Mouse (Mus musculus): Measurements from ENCODE around the gene Pip4k2b. TPM values are rescaled to one million over a fixed set of nuclear protein-coding genes. Genes with fewer than 3 reads are reported as not detected.
A peak's percentile ranks its signal among the peaks of the same experiment; 100 is the strongest.
"Not testable (repeated sequence)": the region's sequence is repeated elsewhere in the genome, so short reads cannot be mapped to it uniquely, and the experiment has no call there.

Pip4k2b gene
- polyA plus RNA-seq, 1 experiment from 2014 or later, result 3.7 TPM

DNA sequence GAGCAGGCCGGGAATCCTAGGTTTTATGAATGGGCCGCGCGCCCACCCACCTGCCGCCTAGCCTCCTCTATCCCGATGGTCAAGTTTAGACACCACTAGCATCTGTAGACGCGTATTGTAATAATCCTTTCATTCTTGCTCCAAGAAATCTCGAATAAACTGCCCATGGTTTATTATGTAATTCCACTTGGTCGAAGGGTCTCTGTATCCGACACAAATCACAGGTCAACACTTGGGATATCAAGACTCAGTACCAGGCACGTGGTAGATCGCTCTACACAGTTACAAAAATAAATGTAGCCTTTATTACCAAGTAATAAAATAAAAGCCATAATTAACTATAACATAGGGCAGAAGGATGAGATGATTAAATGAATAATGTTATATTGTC is 822 bp upstream of the Pip4k2b start:
- 11% methylated on average over 13 of the region's 13 CpGs for WGBS
- no peaks in the 10 kb centered on the region for H3K27me3 ChIP-seq
- H3K9me3 ChIP-seq, result no peaks in the 10 kb centered on the region
- peak overlapping the region; percentile 46 for H3K4me2 ChIP-seq (replicated peaks)
- H3K9ac ChIP-seq (replicated peaks), result no peak overlapping the region
- H3K27ac ChIP-seq, result no peak overlapping the region
- peaks cover 30% of the 10 kb centered on the region for H3K4me1 ChIP-seq (replicated peaks)
- peak overlapping the region; percentile 79 for H3K4me3 ChIP-seq (replicated peaks)
- H3K36me3 ChIP-seq, result peaks cover 40% of the 10 kb centered on the region
- no peak for ATAC-seq

DNA sequence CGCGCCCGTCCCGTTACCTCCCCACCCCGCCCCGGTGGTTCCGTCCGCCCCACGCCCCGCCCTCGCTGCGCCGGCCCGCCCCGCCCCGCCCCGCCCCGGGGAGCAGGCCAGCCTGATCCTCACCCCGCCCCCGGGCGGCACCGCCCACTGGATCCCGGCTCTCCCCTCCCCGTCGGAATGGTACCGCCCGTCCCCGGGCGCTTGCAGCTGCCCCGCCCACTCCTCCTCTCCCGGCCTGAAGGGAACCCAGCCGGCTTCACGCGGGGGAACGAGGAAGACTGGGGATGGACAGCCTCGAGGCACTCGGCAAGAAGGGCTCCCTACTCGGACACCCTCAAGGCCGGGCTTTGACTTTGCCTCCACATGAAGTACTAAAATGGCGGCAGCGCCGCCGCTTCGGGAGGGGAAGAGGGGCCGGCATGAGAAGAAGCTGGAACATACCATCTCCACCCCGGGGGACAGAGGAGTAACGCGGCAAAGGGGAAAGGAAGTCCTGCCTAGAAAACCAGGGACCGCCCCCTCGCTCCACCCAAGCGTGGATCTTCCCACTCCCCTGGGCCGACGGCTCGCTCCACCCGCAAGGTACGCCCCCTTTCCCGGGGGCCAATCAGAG is 320 bp upstream of the Pip4k2b start:
- no peaks in the 10 kb centered on the region for H3K9me3 ChIP-seq
- H3K9ac ChIP-seq (replicated peaks), result peak overlapping the region; percentile 81
- peak; percentile 96 for ATAC-seq
- peaks cover 35% of the 10 kb centered on the region for H3K36me3 ChIP-seq
- WGBS, result under 1% methylated on average over 43 of the region's 57 CpGs
- no peaks in the 10 kb centered on the region for H3K27me3 ChIP-seq
- H3K27ac ChIP-seq, result peak overlapping the region; percentile 97
- peaks cover 35% of the 10 kb centered on the region for H3K4me1 ChIP-seq (replicated peaks)
- peak overlapping the region; percentile 84 for H3K4me2 ChIP-seq (replicated peaks)
- H3K4me3 ChIP-seq (replicated peaks), result peak overlapping the region; percentile 79

DNA sequence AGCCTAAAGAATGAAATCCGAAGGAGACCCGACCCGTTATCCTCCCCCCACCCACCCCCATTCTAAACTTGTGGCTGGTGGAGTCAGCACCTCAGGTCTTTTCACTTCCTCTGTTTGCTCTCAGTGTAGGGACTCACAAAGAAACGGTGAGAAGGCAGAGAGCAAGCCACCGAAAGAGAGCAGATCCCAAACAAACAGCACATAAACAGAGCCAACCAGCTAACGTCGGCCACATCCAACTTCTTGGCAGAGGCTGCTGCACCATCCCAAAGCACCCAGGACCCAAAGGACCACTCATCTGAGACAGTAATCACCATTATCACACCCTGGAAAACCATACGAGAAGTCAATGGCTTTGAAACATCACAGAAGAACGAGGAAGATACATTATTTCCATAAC is 1.1 kb downstream of the Pip4k2b start:
- peak overlapping the region; percentile 79 for H3K4me3 ChIP-seq (replicated peaks)
- no peaks in the 10 kb centered on the region for H3K9me3 ChIP-seq
- H3K36me3 ChIP-seq, result peaks cover 24% of the 10 kb centered on the region
- H3K4me1 ChIP-seq (replicated peaks), result peaks cover 35% of the 10 kb centered on the region
- no peak for ATAC-seq
- H3K27me3 ChIP-seq, result no peaks in the 10 kb centered on the region
- peak overlapping the region; percentile 81 for H3K9ac ChIP-seq (replicated peaks)
- WGBS, result 40% methylated on average over 9 of the region's 9 CpGs
- H3K27ac ChIP-seq, result peak overlapping the region; percentile 97
- peak overlapping the region; percentile 84 for H3K4me2 ChIP-seq (replicated peaks)

DNA sequence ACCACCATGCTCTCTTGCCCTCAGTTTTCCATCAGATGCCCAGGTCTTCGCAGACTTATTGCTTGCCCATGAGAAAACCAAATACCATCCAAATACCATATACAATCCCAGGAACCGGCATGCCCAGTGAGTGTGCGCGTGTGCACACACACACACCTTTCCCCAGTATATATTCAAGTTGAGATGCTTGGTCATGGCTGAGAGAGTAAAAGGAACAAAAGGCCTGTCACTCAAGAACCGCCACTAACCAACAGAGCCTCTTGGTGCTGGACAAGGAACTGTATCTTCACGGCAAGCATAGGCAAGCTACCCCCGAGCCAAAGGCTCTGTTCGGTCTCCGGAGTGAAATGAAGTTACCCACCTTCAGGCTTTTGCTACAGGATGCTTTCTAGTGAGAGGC is 1.9 kb downstream of the Pip4k2b start:
- peak overlapping the region; percentile 79 for H3K4me3 ChIP-seq (replicated peaks)

DNA sequence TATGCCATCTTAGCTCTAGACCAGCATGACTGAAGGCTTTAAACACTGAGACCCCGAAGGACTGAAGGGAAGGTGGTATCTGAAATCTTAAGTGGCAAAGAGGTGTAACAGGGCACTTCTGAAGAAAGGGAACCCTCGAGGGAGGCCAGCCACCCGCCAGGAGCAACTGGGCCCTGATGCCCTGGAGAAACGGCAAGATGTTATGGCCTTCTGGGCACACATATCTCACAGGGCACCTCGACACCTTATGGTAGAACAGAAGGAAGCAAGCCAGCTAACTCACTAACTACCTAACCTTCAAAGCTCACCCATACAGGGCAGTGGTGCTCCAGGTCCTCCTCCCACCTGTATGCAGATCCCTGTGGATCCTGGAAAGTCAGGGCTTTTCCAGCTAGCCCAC is 2.3 kb downstream of the Pip4k2b start:
- Histone ChIP-seq H3K4me1 (replicated peaks) (peaks cover 35% of the 10 kb centered on the region), H3K4me3 (replicated peaks) (0 out of 2 replicates have a peak overlapping the region, but pooled peaks have one; percentile 79), H3K27me3 (no peaks in the 10 kb centered on the region), H3K27ac (no peak overlapping the region), H3K4me2 (replicated peaks) (peak overlapping the region; percentile 84; the same call in 1 of the 2 replicates), H3K9ac (replicated peaks) (no peak overlapping the region), H3K36me3 (peaks cover 12% of the 10 kb centered on the region), H3K9me3 (no peaks in the 10 kb centered on the region)
- 92% methylated on average over 5 of the region's 5 CpGs for WGBS
- no peak for ATAC-seq

More for the DNA sequence above, 1.9 kb downstream of the Pip4k2b start:
- H3K27me3 ChIP-seq, result no peaks in the 10 kb centered on the region
- peaks cover 16% of the 10 kb centered on the region for H3K36me3 ChIP-seq
- H3K27ac ChIP-seq, result no peak overlapping the region
- H3K9ac ChIP-seq (replicated peaks), result peak overlapping the region; percentile 81; the same call in 1 of the 2 replicates
- no peak for ATAC-seq
- WGBS, result 73% methylated on average over 9 of the region's 9 CpGs
- peak overlapping the region; percentile 84 for H3K4me2 ChIP-seq (replicated peaks)
- H3K4me1 ChIP-seq (replicated peaks), result peaks cover 35% of the 10 kb centered on the region
- no peaks in the 10 kb centered on the region for H3K9me3 ChIP-seq

DNA sequence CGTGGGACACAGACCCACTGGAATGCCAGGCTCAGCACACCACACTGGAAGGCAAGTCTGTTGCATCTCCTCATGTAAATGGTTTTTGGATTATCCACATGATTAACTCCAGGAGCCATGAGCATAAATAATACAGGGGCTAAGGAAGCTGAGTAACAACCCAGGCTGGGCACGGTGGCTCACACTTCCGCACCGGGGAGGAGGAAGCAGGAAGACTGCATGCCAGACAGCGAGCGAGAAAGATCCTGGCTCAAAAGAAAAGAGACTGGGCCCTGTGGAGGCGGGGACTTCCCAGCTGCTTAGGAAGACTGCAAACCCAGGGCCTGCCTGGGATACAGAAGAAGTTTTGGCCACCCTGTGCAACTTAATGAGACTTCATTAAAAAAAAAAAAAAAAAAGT is 4.3 kb downstream of the Pip4k2b start:
- H3K36me3 ChIP-seq, result no peaks in the 10 kb centered on the region
- H3K4me2 ChIP-seq (replicated peaks), result no peak overlapping the region; the same call in 1 of the 2 replicates
- no peak overlapping the region for H3K9ac ChIP-seq (replicated peaks)
- H3K4me3 ChIP-seq (replicated peaks), result no peak overlapping the region
- peaks cover 35% of the 10 kb centered on the region for H3K4me1 ChIP-seq (replicated peaks)
- 48% methylated on average over 7 of the region's 7 CpGs for WGBS
- no peaks in the 10 kb centered on the region for H3K9me3 ChIP-seq
- H3K27me3 ChIP-seq, result no peaks in the 10 kb centered on the region
- 0 out of 2 replicates have a peak overlapping the region, but pooled peaks have one; percentile 14 for H3K27ac ChIP-seq
- no peak for ATAC-seq

DNA sequence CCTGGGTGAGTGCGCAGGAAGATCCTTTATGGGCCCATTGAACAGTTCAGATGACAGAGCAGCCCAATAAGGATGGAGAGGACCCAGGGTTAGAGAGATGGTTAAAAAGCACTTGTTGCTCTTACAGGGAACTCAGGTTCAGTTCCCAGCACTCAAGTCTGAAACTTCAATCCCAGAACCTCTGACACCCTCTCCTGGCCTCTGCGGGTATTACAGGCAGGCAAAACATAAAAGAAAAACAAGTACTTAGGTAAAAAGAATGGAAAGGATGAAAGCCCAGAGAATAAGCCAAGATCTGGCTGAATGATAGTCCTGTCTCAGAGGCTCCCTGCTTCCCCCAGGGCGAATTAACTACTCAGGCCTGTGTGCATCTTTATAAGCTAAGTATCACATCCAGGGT is 5.3 kb downstream of the Pip4k2b start:
- WGBS, result 88% methylated on average over 3 of the region's 3 CpGs

DNA sequence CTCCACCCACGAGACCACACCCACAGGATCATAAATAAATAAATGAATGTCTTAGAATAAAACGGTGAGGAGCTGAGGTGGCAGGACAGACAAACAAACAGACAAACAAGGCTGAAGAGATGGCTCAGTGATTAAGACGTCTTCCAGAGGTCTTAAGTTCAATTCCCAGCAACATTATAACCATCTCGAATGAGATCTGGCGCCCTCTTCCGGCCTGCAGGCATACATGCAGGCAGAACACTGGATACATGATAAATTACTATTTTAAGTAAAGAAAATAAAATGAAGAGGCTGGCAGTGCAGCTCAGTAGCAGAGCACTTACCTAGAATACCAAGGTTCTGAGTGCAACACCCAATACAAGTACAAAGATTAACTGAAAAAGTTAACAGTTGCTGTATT is 5.8 kb downstream of the Pip4k2b start:
- Histone ChIP-seq H3K36me3 (no peaks in the 10 kb centered on the region), H3K9ac (replicated peaks) (no peak overlapping the region), H3K4me3 (replicated peaks) (no peak overlapping the region), H3K4me1 (replicated peaks) (peaks cover 36% of the 10 kb centered on the region), H3K27ac (no peak overlapping the region), H3K27me3 (no peaks in the 10 kb centered on the region), H3K9me3 (no peaks in the 10 kb centered on the region), H3K4me2 (replicated peaks) (no peak overlapping the region)
- ATAC-seq, result no peak
- 64% methylated on average over 6 of the region's 6 CpGs for WGBS

More for the DNA sequence above, 5.3 kb downstream of the Pip4k2b start:
- H3K36me3 ChIP-seq, result no peaks in the 10 kb centered on the region
- no peak overlapping the region for H3K27ac ChIP-seq
- no peak for ATAC-seq
- H3K4me3 ChIP-seq (replicated peaks), result no peak overlapping the region
- no peaks in the 10 kb centered on the region for H3K27me3 ChIP-seq
- no peaks in the 10 kb centered on the region for H3K9me3 ChIP-seq
- no peak overlapping the region for H3K4me2 ChIP-seq (replicated peaks)
- H3K4me1 ChIP-seq (replicated peaks), result peaks cover 35% of the 10 kb centered on the region
- H3K9ac ChIP-seq (replicated peaks), result no peak overlapping the region

DNA sequence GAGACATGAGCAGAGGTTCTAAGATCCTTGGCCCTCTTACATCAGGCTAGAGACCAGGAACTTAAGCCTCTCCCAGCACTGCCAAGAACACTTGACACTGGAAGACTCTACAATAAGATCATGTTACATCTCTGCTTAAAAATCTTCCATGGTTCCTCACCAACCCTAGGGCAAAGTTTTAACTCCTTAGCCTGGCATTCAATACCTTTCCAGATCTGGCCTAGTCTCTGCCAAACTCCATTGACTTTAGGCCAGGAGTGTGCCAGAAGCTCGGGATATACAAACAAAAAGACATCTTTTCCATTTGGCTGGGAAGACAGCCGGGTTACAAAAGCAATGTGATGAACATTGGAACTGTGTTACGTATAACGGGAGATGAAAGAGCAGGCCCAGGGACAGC is 6.9 kb downstream of the Pip4k2b start:
- Histone ChIP-seq H3K9me3 (no peaks in the 10 kb centered on the region), H3K4me2 (replicated peaks) (no peak overlapping the region), H3K4me1 (replicated peaks) (peaks cover 25% of the 10 kb centered on the region), H3K9ac (replicated peaks) (no peak overlapping the region), H3K4me3 (replicated peaks) (no peak overlapping the region), H3K27ac (no peak overlapping the region), H3K36me3 (no peaks in the 10 kb centered on the region), H3K27me3 (no peaks in the 10 kb centered on the region)
- 80% methylated on average over 4 of the region's 4 CpGs for WGBS
- ATAC-seq, result no peak

DNA sequence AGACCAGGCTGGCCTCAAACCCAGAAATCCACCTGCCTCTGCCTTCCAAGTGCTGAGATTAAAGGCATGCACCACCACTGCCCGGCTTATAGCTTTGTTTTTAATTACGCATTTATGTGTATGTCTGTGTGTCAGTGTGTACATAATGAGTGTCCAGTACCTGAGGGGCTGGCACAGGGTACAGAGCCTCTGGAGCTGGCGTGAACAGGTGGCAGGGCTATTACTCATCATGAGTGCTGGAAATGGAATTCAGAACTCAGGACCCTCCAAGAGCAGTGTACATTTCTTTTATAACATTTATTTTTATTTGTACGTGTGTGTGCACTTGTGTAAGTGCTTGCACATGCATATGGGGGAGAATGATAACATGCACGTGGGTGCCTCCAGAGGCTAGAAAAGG is 7.9 kb downstream of the Pip4k2b start:
- no peak overlapping the region for H3K4me3 ChIP-seq (replicated peaks)
- WGBS, result 91% methylated on average over 5 of the region's 5 CpGs

DNA sequence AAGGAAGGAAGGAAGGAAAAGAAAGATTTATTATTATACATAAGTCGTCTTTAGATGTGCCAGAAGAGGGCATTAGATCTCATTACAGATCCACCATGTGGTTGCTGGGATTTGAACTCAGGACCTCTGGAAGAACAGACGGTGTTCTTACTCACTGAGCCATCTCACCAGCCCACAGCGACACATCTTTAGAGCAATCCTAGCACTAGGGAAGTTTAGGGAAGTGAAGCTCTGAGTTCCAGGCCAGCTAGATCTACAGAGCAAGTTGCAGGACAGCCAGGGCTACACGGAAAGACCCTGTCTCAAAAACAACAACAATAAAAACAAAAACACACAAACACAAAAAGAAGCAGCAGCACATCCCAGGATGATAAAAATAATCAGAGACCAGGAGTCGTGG is 9.7 kb downstream of the Pip4k2b start:
- not testable (repeated sequence) for H3K4me1 ChIP-seq (replicated peaks); H3K9me3 ChIP-seq; H3K4me3 ChIP-seq (replicated peaks); H3K9ac ChIP-seq (replicated peaks); H3K4me2 ChIP-seq (replicated peaks); ATAC-seq; H3K27ac ChIP-seq; H3K27me3 ChIP-seq
- peaks cover 23% of the 10 kb centered on the region for H3K36me3 ChIP-seq
- 92% methylated on average over 5 of the region's 5 CpGs for WGBS

More for the DNA sequence above, 7.9 kb downstream of the Pip4k2b start:
- H3K27me3 ChIP-seq, result no peaks in the 10 kb centered on the region
- no peaks in the 10 kb centered on the region for H3K9me3 ChIP-seq
- H3K27ac ChIP-seq, result no peak overlapping the region
- ATAC-seq, result no peak
- peaks cover 8% of the 10 kb centered on the region for H3K36me3 ChIP-seq
- no peak overlapping the region for H3K4me2 ChIP-seq (replicated peaks)
- H3K9ac ChIP-seq (replicated peaks), result no peak overlapping the region
- H3K4me1 ChIP-seq (replicated peaks), result peaks cover 16% of the 10 kb centered on the region

DNA sequence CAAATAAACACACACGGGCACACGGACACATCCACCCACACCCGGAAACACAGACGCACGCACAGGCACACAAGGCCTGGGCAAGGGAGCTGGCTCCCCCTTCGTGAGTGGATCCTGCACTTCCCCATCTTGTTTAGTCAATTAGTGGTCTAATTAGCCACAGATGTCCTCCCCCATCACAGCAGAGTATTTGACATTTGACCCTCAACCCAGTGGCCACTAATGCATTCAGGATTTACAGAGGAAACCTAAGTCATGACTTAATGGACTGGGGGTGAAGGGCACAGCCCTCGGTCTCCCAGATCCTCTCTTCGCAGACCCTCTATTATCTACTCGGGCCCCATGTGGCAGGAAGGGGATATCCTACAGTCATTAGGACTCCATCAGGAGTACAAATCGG is 10.8 kb downstream of the Pip4k2b start:
- Histone ChIP-seq H3K27ac (no peak overlapping the region), H3K4me3 (replicated peaks) (no peak overlapping the region), H3K9ac (replicated peaks) (no peak overlapping the region), H3K4me1 (replicated peaks) (0 out of 2 replicates have a peak, but pooled peaks cover 3% of the 10 kb centered on the region), H3K36me3 (peaks cover 34% of the 10 kb centered on the region), H3K9me3 (no peaks in the 10 kb centered on the region), H3K27me3 (no peaks in the 10 kb centered on the region), H3K4me2 (replicated peaks) (no peak overlapping the region)
- 62% methylated on average over 10 of the region's 10 CpGs for WGBS
- no peak for ATAC-seq

DNA sequence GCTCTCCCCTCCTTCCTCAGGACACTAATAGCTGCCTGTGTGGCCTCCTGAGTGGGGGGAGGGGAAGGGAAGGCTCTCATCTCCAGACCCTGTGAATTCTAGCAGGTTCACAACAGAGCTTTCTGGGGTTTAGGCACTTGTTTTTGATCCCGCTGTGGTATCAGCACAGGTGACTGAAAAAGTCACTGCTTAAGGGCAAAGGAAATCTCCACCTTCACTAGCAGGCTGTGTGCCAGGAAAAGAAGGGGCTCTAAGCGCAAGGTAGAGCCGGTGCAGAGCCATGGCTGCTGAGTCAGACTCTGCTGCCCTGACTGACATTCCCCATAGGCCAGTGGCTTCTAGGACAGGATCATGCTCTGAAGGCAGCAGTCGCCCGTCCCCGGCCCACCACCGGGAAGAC is 15.8 kb downstream of the Pip4k2b start:
- H3K4me1 ChIP-seq (replicated peaks), result no peaks in the 10 kb centered on the region
- H3K27ac ChIP-seq, result no peak overlapping the region
- H3K36me3 ChIP-seq, result peaks cover 84% of the 10 kb centered on the region
- WGBS, result 92% methylated on average over 7 of the region's 7 CpGs
- H3K27me3 ChIP-seq, result no peaks in the 10 kb centered on the region
- H3K4me2 ChIP-seq (replicated peaks), result no peak overlapping the region
- no peak overlapping the region for H3K9ac ChIP-seq (replicated peaks)
- no peak for ATAC-seq
- no peak overlapping the region for H3K4me3 ChIP-seq (replicated peaks)
- no peaks in the 10 kb centered on the region for H3K9me3 ChIP-seq
